Mouse (Mus musculus) limb, embryonic 11.5 days (tissue): ENCODE data around the gene Prss22. TPM values are rescaled to one million over a fixed set of nuclear protein-coding genes. Genes with fewer than 3 reads are reported as not detected.
"Not testable (repeated sequence)": the region's sequence is repeated elsewhere in the genome, so short reads cannot be mapped to it uniquely, and the experiment has no call there.

Experiments
- ATAC-seq: fragments of 200-750 bp; cut with Nextera tagmentation; 2 replicates; pipeline ENCODE4 v1.8.0; 2017; ENCODE audit warnings: low read depth; ENCODE audit not compliant: insufficient number of reproducible peaks, low FRiP score, low TSS enrichment
- DNase-seq: peaks from one replicate; pipeline ENCODE4 v3.0.0-alpha.2; 2015; ENCODE audit warnings: low spot score
- H3K27ac ChIP-seq: fragments of 300-500 bp; sonication (generic); replicated peaks from 2 replicates; pipeline ENCODE4 v1.5.1; 2014; ENCODE audit warnings: low read depth, mild to moderate bottlenecking, low read length
- H3K27me3 ChIP-seq: fragments of 300-500 bp; sonication (generic); 2 replicates; pipeline ENCODE4 v1.6.1; 2014; ENCODE audit warnings: mild to moderate bottlenecking, low read length, mixed read lengths; ENCODE audit not compliant: control insufficient read depth, insufficient read depth
- H3K36me3 ChIP-seq: fragments of 300-500 bp; sonication (generic); 2 replicates; pipeline ENCODE4 v1.6.1; 2014; ENCODE audit warnings: mild to moderate bottlenecking, low read length, moderate library complexity, mixed read lengths; ENCODE audit not compliant: control insufficient read depth, insufficient read depth
- H3K4me1 ChIP-seq: fragments of 300-500 bp; sonication (generic); 2 replicates; pipeline ENCODE4 v1.6.1; 2014; ENCODE audit warnings: low read length, mixed read lengths; ENCODE audit not compliant: control insufficient read depth, insufficient read depth
- H3K4me2 ChIP-seq: fragments of 300-500 bp; sonication (generic); 2 replicates; pipeline ENCODE4 v1.6.1; 2014; ENCODE audit warnings: low read depth, mild to moderate bottlenecking, moderate library complexity; ENCODE audit not compliant: severe bottlenecking
- H3K4me3 ChIP-seq: fragments of 300-500 bp; sonication (generic); 2 replicates; pipeline ENCODE4 v1.5.1; 2014; ENCODE audit warnings: low read depth, low read length
- H3K9ac ChIP-seq: fragments of 300-500 bp; sonication (generic); 2 replicates; pipeline ENCODE4 v1.6.1; 2014; ENCODE audit warnings: mild to moderate bottlenecking, low read length
- H3K9me3 ChIP-seq: fragments of 300-500 bp; sonication (generic); 2 replicates; pipeline ENCODE4 v1.6.1; 2016; ENCODE audit warnings: low read length; ENCODE audit not compliant: control insufficient read depth
- WGBS: fragments of 180-500 bp; shearing (Covaris S2); extraction: QIAGEN DNeasy Blood & Tissue Kit; methylation state at CpG from one replicate; pipeline ENCODE4 v1.1.7; 2014; 5-methylcytosine and 5-hydroxymethylcytosine counted together
- microRNA-seq: library from miRNA; unstranded; fragments of <30 nt; microRNA quantifications from one replicate; pipeline ENCODE4, GENCODE M21; 2016
- polyA plus RNA-seq: library from polyadenylated mRNA; unstranded; fragments of >200 nt; fragmentation: Nextera tagmentation; extraction: Ambion mirVana; gene quantifications from 2 replicates; pipeline ENCODE4 v1.2.1, GENCODE M21; 2014

Prss22 gene
- polyA plus RNA-seq, 1 experiment from 2014 or later: 0.99 TPM

DNA sequence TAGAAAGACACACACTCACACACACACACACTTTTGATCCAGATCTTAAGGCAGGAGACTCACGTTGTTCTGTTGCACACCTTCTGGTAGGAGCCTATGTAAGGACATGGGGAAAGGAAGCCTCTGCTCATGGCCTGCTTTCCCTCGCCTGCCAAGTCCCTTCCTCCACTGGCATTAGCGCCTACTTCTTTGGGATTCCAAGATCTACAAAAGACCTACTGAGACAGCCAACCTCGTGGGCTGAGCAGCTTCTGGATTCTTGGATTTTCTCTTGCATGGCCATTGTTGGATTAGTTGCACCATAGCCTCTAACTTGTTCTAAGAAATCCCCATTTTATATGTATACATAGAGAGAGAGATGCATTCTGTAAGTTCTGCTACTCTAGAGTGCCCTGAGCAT is 47.1 kb downstream of the Prss22 start:
- DNase-seq: not testable (repeated sequence)
- WGBS: 85% methylated on average over 4 of the region's 4 CpGs

DNA sequence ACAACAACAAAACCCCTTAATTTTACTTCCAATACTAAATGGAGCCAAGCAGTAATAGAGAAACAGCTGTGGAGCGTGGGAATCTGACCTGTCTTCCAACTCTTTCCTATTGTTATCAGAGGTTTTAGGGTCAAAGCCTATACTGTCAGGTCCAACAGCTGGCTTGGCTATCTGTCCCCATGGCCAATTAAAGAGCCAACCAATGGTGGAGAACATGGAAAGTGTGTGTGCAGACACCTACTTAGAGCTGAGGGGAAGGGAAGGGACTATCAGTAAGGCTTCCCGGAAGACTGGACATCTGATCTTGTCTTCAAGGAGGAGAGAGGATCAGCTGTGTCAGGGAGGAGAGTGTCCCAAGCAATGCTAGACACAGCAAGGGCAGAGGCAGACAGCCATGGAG is 48.8 kb downstream of the Prss22 start:
- ATAC-seq (no peak), DNase-seq (no peak)
- Histone ChIP-seq H3K9ac (no peak overlapping the region), H3K27ac (no peak overlapping the region), H3K4me2 (no peak overlapping the region), H3K36me3 (no peaks in the 10 kb centered on the region), H3K9me3 (no peaks in the 10 kb centered on the region), H3K27me3 (no peaks in the 10 kb centered on the region), H3K4me1 (no peaks in the 10 kb centered on the region), H3K4me3 (no peak overlapping the region)
- 89% methylated on average over 2 of the region's 2 CpGs for WGBS

More for the DNA sequence above, 47.1 kb downstream of the Prss22 start:
- not testable (repeated sequence) for H3K4me2 ChIP-seq, ATAC-seq, H3K27me3 ChIP-seq, H3K9ac ChIP-seq, H3K4me1 ChIP-seq, H3K4me3 ChIP-seq, H3K27ac ChIP-seq, H3K36me3 ChIP-seq, H3K9me3 ChIP-seq

GRCm38 (mm10) chr17:23947486-23947885 is 50.4 kb downstream of the Prss22 start:
- H3K4me2 ChIP-seq, H3K27ac ChIP-seq, H3K4me3 ChIP-seq, H3K9me3 ChIP-seq, ATAC-seq, H3K9ac ChIP-seq, H3K36me3 ChIP-seq, H3K27me3 ChIP-seq, DNase-seq, H3K4me1 ChIP-seq: not testable (repeated sequence)
- 85% methylated on average over 4 of the region's 4 CpGs for WGBS

Small RNAs within 50 kb of the gene (microRNA-seq; reads per million reads assigned to microRNA genes)
- gene Gm27700: not detected

Other genes with a start within 250 kb of the Prss22 start
- 125 and 129 TPM in 2 replicates for gene Flywch1, start 226.5 kb downstream of the Prss22 start, polyA plus RNA-seq
- gene Flywch2, start 212.0 kb downstream of the Prss22 start, polyA plus RNA-seq: 51.4 and 55.7 TPM in 2 replicates
- gene Srrm2, start 207.6 kb downstream of the Prss22 start, polyA plus RNA-seq: 508 and 532 TPM in 2 replicates
- 1,135 and 1,167 TPM in 2 replicates for gene Elob, start 169.0 kb downstream of the Prss22 start, polyA plus RNA-seq
- gene Prss33, start 162.0 kb downstream of the Prss22 start, polyA plus RNA-seq: not detected in 2 replicates
- gene Prss32, start 154.2 kb downstream of the Prss22 start, polyA plus RNA-seq: not detected in 2 replicates
- gene Prss41, start 153.9 kb downstream of the Prss22 start, polyA plus RNA-seq: 2.5 and 2.6 TPM in 2 replicates
- gene Prss21, start 130.0 kb downstream of the Prss22 start, polyA plus RNA-seq: not detected in 2 replicates
- gene Dcpp1, start 117.2 kb downstream of the Prss22 start, polyA plus RNA-seq: not detected in 2 replicates
- not detected in 2 replicates for gene Dcpp2, start 117.2 kb downstream of the Prss22 start, polyA plus RNA-seq
- gene Dcpp3, start 80.6 kb downstream of the Prss22 start, polyA plus RNA-seq: not detected in 2 replicates
- gene Sbp, start 56.4 kb downstream of the Prss22 start, polyA plus RNA-seq: not detected in 2 replicates
- gene Sbpl, start 42.8 kb downstream of the Prss22 start, polyA plus RNA-seq: not detected in 2 replicates
- not detected in 2 replicates for gene Prss30, start 17.5 kb downstream of the Prss22 start, polyA plus RNA-seq
- gene Prss27, start 40.0 kb upstream of the Prss22 start, polyA plus RNA-seq: 0.20 and 0.27 TPM in 2 replicates
- 89.6 and 91.3 TPM in 2 replicates for gene Kctd5, start 75.4 kb upstream of the Prss22 start, polyA plus RNA-seq
- gene Pdpk1, start 152.8 kb upstream of the Prss22 start, polyA plus RNA-seq: 35.5 and 36.5 TPM in 2 replicates
- gene Amdhd2, start 165.7 kb upstream of the Prss22 start, polyA plus RNA-seq: 32.6 and 37.8 TPM in 2 replicates
- gene Atp6v0c, start 171.6 kb upstream of the Prss22 start, polyA plus RNA-seq: 391 and 434 TPM in 2 replicates
- 5.0 and 5.2 TPM in 2 replicates for gene Tbc1d24, start 207.5 kb upstream of the Prss22 start, polyA plus RNA-seq
- 9.2 and 9.5 TPM in 2 replicates for gene Ntn3, start 211.4 kb upstream of the Prss22 start, polyA plus RNA-seq
- gene Tedc2, start 222.8 kb upstream of the Prss22 start, polyA plus RNA-seq: 21.9 and 23.4 TPM in 2 replicates